Mouse (Mus musculus) cerebellum, postnatal 25 days (tissue): Measurements from ENCODE around the gene Proca1.
"Not testable (repeated sequence)": the region's sequence is repeated elsewhere in the genome, so short reads cannot be mapped to it uniquely, and the experiment has no call there.

Source experiments
- DNase-seq, 2 experiments: peaks; one replicate each; pipeline ENCODE4 v3.0.0; 2021; ENCODE audit warnings: mixed read lengths in 2 of 2

Gene Proca1

DNA sequence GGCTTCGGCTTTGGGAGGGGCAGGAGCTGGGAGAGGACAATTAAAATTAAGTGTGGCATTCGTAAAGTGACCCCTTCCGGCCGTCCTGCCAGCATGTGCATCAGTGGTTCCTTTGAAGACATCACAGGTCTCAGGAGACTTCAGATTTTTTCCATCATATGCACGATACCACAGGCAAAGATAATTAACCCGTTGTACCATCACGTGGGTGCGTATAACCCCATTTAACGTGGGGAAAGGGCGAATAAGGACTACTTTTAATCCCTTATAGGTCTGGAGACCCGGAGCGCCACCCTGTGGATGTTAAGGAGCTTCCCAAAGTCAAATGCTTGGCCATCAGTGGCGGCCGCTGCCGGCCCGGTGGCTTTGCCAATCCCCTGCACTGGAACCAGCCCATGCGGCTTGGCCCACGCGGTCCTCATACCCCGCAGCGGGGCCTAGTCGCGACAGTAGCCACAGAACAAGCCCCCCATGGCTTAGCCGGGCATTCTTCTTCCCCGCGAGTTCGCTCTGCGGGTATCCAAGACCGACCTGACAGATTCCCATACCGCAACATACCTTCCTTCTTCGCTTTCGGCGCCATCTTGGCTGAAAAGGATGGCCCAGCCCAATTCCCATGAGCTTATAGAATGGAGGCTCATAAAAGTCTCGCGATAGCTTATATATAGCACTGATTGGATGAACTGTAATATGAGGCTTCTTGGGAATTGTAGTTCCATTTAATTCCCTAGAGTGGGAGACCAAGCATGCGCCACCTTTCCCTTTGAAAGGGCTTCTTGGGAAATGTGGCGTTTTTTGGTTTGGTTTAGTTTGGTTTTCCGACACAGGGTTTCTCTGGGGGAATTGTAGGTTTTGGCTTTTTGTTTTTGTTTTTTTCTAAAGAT, 10.0 kb upstream of the Proca1 start, which contains the start of gene Rpl23a:
TSS of gene Rpl23a (minus strand) at position 624 of the 884 bp plus-strand sequence.
- DNase-seq = peak; percentile 86 to 89

DNA sequence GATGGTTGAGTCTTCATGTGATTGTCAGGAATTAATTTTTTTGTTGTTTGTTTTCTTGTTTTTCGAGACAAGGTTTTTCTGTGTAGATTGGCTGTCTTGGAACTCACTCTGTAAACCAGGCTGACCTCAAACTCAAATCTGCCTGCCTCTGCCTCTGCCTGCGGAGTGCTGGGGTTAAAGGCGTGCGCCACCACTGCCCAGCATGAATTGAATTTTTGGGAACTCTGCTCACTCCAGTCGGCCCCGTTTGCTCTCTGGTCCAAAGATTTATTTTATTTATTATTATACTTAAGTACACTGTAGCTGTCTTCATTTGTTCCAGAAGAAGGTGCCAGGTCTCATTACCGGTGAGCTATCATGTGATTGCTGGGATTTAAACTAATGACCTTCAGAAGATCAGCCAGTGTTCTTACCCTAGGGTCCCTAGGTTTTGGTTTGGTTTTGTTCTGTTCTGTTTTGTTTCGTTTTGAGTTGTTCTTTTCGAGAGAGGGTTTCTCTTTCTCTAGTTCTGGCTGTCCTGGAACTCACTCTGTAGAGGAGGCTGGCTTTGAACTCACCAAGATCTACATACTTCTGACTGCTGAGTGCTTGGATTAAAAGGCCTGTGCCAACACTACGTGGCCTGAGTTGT, 9.2 kb upstream of the Proca1 start:
- no peak for DNase-seq

DNA sequence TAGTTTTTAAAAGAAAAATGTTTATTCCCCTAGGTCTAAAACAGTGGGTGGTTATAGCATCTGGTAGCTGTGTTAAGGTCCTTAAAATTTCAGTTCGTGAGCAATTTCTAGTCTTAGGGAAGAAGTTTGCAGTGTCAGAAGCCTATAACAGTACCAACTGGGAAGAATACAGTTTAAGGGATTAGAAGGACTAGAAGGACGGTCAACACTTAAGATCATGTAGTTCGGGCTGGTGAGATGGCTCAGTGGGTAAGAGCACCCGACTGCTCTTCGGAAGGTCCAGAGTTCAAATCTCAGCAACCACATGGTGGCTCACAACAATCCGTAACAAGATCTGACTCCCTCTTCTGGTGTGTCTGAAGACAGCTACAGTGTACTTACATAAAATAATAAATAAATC, 8.5 kb upstream of the Proca1 start:
- not testable (repeated sequence) for DNase-seq

DNA sequence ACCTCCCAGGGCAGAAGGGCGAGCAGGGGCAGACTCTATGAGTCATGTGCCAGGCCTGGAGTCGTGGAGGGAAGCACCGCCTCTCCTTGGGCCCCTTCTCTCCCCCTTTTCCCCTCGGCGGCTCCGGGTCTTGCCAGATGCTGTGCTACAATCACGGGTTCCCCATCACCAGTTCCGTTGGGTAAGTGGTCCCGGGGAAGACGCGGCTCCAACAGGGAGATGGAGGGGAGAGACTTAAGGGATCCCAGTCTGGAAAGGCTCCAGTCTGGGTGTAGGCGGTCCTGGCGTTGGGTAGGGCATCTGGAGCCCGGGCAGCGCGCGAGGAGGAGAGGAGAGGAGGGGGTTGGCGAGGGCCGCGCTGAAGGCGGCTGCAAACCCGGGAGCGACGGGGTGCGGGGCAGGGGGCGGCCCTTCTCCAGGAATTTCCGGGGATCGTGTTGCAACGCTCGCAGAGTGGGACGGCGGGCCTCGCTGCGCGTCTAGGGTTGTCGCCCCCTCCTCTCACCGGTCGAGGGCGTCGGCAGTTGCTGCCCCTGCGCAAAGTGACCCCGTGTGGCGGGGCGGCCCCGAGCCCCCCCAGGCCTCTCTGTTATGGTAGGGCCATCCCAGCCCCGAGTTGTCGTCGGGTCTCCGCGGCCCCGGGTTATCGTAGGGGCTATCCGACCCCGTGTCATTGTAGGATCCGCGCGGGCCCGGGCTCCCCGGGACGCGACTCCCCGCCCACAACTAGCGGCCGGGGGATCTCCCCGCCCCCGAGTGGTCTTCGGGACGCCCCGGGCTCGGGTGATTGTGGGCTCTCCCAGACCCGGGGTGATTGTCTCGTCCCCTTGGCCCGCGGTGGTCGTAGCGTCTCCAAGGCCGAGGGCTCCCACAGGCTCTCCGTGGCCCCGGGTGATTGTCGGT, 4.6 kb upstream of the Proca1 start, which contains the start of gene Rab34:
TSS of gene Rab34 (plus strand) at position 100 of the 903 bp plus-strand sequence.
- DNase-seq = peak in 1 of 2 experiments; percentile 52

DNA sequence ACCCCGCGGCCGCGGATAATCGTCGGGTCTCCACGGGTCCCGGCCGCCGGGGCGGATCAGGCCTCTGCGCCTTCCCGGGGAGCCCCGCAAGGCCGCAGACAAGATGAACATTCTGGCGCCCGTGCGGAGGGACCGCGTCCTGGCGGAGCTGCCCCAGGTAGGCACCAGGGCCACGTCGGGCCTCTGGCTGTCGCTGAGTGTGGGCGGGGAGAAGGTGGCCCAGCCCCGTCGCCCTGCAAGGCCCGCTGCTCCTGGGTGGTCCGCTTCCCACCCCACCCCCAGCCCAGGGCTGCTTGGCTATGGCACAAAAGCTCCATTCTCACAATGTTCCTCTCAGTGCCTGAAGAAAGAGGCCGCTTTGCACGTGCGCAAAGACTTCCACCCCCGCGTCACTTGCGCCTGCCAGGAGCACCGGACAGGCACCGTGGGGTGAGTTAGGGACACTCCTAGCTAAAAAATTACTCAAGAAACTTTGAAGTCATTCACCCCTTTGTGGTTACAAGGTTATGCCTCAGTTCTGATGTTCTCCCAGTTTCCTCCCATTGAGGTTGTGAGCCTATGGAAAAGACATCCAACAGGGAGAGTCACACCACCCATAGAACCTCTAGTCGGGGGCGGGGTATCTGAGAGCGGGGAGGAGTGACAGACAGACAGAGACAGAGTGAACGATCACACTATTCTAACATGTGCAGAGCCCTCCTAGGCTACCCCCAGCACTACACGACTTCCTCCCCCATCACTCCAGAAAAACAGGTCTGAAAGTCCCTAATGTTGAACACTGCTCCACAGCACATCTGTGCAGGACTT, 3.8 kb upstream of the Proca1 start:
- peak; percentile 30 to 55 for DNase-seq

DNA sequence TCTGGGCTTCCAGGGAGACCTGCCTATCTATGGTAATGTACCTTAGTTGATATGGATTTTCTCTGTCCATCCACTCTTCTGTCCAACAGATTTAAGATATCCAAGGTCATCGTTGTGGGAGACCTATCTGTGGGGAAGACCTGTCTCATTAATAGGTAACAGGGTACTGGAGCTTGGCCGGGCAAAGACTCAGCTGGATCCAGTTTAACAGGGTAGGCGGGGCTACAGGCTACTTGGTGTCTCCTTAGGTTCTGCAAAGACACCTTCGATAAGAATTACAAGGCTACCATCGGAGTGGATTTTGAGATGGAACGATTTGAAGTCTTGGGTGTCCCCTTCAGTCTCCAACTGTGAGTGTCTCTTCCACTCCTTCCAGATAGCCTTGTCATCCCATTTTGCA, 3.2 kb upstream of the Proca1 start:
- DNase-seq = no peak

DNA sequence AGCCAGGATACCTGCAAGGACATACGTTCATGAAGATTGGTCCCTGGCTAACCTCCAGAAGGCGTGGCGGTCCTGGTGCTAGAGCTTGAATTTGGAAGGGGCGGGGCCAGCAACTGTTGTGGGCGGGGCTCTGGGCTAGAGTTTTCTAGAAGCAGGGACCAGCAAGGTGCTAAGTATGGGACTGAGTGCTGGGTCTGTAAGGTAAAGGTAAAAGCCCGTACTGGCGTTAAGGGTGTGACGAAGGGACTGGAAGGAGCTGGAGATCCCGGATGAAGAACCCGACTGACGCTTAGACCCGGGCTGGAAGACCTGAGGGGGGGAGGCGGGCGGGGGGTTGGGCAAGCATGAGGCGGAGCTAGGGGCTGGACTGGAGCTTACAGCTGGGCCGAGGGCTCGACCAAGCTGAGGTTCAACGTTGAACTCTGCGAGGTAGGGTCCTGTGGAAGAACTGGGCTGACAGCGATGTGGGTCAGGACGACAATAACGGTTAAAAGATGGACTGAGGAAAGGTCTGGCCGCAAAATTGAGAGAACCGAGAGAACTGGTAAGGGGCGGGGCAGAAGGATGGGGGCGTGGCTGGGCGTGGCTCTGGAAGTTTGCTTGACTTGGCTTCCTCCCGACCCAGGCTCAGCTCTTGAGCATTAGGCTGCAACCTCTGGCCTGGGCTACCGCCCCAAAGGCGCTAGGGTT, 1.4 kb downstream of the Proca1 start:
- DNase-seq = peak in 1 of 2 experiments; percentile 60

DNA sequence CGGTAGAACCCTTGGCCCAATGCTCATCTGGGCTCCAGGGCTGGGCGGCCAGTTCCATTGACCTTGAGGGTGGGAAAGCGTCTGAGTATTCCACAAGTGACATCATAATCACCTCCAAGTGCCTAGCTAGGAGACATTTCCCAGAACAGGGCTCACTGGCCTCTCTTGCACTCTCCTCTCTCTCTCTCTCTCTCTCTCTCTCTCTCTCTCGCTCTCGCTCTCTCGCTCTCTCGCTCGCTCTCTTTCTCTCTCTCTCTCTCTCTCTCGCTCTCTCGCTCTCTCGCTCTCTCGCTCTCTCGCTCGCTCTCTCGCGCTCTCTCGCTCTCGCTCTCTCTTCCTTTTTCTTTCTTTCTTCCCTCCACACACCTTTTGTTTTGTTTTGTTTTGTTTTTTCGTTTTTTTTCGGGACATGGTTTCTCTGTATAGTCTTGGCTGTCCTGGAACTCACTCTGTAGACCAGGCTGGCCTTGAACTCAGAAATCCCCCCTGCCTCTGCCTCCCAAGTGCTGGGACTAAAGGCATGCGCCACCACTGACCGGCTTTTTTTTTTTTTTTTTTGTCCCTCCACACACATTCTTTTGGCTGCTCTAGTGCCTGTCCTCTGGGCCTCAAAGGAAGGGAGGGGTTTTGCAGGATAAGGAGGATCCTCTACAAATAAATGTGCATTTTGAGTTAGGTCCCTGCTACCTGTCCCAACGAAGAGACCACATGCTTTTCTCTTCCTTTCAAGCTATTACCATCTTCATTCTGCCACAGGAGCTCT, 2.1 kb downstream of the Proca1 start:
- DNase-seq = no peak

DNA sequence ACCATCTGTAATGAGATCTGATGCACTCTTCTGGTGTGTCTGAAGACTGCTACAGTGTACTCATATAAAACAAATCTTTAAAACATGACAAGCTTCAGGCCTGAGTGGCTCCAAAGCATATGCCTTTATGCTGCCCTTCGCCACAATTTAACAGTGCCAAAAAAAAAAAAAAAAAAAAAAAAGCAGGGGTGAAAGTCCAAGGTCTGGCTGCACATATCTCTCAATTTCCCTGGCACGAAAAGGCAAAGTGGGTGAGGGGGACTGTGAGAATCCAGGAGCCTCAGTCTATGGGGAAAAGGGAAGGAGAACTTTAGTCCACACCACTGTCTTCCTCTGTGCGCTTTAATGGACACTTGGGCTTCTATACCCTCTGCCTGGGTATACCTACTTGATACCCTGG, 9.2 kb downstream of the Proca1 start:
- no peak for DNase-seq

DNA sequence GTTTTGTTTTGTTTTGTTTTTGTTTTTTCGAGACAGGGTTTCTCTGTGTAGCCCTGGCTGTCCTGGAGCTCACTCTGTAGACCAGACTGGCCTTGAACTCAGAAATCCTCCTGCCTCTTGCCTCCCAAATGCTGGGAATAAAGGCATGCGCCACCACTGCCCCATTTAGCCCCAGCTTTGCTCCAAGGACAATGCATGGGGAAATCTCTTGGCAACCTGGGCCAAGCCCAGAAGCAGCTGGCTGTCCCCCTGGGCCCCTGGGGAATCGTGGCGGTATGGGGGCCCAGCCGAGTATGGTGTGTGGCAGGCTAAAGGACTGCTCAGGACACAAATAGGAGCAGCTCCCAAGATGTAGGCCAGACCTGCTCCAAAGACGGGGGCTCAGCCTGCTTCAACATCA, 11.1 kb downstream of the Proca1 start:
- no peak for DNase-seq

DNA sequence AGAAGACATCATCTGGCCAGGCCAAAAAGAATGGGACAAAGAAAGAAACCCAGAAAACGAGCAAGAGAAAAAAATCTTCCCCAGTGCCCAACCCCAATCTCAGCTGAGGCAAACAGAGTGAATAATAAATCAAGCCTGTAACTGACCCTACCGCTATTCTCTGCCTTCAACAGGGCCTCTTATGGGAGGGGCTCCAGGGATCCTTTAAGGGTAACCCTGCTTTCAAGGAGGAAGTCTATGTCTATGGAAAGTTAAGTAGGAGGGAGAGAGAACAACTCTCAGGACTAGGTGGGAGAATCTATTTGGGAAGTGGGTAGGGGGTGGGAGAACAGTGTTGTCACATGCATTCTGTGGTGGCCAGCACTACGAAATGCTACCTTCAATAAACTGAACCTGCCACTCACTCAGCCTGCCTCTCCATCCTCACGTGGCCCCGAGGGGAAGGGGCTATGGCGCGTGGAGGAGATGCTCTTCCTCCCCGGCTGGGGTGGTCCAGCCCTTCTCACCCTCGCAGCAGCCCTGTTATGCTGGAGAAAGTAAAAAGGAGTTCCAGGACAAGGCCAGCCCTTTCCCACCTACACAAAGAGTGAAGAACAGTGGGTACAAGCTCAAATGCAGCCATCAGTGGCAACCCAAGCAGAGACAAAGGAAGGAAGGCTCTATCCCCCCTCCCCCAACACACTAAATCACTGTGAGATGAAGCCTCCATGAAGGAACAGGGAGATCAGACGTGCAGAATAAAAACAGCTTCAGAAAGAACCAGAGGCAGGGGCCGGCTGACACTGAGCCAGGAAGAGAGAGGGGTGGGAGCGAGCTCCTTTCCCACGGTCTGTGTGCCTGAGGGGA, 12.4 kb downstream of the Proca1 start:
- no peak for DNase-seq

DNA sequence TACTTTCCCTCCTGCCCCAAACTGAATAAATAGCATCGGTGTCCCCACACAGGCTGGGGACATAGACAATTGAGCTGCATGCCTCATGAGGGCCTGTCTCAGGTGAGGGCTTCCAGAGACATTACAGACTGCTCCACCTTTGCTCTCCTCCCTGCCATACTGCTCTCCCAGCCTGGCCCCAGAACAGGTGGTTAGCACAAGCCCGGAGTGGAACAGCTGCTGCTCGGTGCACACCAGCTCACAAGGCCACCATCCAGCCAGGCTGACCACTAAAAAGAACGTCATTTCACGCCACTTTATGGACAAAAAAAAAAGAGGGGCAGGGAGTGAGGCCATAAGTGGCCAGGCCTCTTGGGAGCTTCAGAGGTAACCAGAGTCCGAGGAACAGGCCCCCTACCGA, 14.0 kb downstream of the Proca1 start:
- no peak for DNase-seq

DNA sequence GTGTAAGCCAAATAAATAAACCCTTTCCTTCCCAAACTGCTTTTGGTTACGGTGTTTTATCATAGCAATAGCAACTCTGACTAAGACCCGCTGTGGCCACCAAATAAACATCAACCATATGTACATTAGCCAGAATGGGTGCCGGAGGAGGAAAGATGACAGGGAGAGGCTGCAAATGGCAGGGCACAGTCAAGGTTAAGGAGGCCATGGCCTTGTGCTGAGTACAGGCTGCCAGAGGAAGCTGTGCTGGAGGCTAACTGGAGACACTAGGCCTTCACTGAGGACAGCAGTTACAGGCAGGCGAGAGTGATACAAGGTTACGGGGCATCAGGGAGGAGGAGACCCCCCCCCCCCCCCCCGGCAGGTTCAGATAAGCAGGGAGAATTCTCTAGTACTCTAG, 16.7 kb downstream of the Proca1 start:
- no peak for DNase-seq

DNA sequence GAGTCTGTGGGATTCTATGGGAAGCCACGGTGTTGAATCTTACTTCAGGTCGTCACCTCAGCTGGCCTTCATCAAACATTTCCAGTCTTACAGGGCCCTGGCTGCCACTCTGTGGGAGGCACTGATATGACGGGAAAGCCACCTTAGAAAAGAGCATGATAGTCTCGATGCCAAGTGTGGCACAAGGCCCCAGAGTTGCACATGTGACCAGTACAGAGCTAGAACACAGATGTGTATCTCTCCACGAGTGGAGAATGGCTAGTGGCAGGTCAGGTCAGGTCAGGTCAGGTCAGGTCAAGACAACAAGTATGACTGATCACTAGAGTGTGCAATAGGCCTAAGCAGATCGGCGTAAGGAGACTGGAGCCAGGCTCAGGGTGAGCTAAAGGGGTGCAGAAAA, 17.4 kb downstream of the Proca1 start:
- DNase-seq = no peak

DNA sequence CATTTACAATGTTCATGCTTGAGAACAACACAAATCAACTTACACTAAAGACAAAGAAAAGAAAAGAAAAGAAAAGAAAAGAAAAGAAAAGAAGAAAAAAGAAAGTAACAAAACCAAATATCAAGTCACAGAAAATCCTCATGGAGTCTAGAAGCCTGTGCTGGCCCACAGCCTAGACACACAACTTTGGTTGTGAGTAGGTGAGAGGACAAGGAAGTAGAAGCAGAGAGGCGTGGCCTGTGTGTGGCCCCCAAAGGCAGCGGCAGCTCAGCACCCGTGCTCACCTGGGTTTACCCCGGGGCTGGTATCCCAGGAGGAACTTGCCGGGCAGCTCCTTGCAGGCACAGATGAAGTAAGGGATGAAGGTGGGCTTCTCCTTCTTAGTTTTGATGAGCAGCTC, 18.3 kb downstream of the Proca1 start:
- no peak for DNase-seq

DNA sequence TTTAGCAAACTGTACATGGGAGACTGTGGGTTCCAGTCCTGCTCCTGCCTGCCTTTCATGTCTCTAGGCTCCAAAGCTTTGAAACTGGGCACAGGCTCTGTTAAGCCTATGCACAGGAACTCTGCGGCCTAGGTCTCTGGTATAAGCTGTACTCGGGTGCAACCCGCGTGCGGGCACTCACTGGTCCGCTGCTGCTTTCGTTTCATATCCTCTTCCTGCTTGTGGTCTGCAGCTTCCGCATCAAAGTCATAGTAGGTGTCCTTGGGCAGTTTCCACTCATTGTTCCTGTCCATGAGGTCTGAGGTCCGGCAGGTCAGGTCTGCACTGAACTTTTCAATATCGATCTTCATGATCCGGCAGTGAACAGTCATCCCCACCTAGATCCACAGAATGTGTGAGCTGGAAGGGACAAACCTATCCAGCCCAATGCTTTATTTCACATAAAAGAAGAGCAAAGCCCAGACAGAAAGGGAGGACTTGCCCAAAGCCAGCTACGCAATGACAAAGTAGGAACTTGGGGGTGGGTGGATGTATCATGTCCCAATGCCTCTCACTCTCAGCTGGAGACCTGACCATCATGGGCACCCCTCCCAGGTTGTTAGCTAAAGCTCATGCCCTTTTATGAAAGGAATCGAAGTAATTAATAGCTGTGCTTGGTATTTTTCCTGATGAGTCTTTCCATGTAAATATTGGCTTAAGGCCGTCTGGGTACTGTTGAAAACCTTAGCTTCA, 20.1 kb downstream of the Proca1 start:
- no peak for DNase-seq

DNA sequence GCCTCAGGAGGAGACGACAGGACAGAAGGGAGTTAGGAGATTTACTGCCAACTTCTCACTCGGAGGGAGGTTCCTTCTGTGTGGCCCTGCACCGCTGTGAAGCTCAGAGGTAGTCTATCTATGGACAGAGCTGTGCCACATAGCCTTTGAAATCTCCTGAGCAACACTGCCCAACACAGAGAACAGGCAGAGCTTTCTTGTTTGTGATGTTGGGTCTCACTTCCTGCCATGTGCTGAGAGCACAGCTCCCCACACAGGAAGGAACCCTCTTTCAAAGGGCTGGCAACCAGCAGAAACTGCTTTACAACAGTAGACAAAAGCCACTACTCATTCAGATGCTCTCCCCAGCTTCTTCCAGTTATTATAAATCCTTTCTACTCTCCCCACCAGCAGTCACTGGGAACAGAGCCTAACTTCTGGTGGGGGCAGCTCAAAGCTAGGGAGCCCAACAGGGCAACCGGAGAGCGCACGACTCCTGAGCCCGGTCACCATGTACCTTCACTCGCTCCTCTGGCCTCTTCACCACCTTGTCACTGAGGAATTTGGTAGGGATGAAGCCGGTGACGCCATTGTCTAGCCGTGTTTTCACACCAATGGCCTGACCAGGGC, 22.6 kb downstream of the Proca1 start:
- DNase-seq = no peak

DNA sequence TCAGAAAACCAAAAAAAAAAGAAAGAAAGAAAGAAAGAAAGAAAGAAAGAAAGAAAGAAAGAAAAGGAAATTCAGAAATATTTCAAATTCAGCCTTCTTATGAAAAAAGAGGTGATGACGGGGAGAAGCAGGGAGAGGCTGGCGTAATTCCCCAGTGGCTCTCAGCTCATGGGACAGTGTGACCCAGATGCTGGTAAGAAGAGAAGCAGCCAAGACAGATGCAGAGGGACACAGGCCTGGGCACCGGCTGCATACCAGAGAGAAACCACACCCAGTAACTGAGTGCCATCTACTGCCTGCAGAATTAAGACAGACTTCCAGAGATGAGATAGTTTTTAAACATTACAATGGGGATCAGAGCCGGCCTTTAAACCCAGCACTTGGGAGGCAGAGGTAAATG, 30.4 kb downstream of the Proca1 start:
- DNase-seq = no peak

DNA sequence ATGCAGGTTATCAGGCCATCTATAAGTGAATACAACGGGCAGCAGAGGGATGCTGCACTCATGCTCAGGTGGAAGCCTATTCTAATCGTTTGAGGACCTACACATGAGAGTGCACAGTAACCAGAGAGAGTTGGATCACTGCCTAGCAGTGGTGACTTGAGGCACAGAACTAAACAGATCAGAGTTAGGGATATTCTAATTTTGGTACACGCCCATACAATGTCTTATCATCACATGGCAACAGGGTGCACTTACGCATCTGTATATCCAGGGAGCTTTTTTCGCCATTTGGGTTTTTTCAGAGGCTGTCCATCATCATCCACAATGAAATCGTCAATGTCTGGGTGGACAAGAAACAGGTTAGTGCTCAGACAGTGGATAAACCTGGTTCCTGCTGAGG, 38.3 kb downstream of the Proca1 start:
- no peak for DNase-seq
